ENCODE assay signal across 13 mouse cellular contexts in the genomic region with DNA sequence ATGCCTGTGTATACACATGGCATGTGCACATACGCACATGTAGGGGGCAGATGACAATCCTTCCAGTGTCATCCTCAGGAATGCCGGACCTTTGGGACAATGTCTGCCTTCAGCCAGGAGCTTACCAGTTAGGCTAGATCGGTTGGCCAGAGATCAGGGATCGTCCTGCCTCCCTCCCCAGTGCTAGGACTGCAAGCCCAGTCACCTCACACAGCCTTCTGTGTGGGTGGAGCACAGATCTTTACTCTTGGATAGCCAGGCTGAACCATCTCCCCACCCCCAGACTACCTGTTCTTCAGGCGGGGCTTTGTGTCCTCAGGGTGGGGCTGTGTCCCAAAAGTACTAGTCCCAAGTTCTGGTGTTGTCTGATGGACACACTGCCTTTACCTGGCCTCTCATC. TPM values are rescaled to one million over a fixed set of nuclear protein-coding genes. Genes with fewer than 3 reads are reported as not detected.
DNase-seq lines count a peak whose midpoint lies in the region; ATAC-seq lines count a peak whose summit lies in the region.
"Had no signal": no experiment of that assay in that cellular context is flagged by ENCODE, and none has a peak within 500 bp of the region (broad histone marks: within the 10 kb centered on the region; RNA-seq: fewer than 3 reads in every experiment).

No protein-coding gene starts in this region.

- peaks cover 36% of the 10 kb centered on the region for H3K4me1 ChIP-seq in kidney, embryonic 15.5 days
- H3K4me1 ChIP-seq in embryonic facial prominence, embryonic 10.5 days: peaks cover 70% of the 10 kb centered on the region
- H3K4me1 ChIP-seq in limb, embryonic 12.5 days (replicated peaks): peaks cover 60% of the 10 kb centered on the region

- no peak for ATAC-seq in kidney, embryonic 15.5 days (replicated peaks; ENCODE audit: low FRiP score)
- ATAC-seq in limb, embryonic 12.5 days (ENCODE audit: insufficient number of reproducible peaks, insufficient read depth, low FRiP score, low TSS enrichment, low read depth): no peak
- no peak for ATAC-seq in granulocyte monocyte progenitor cell, adult 5-6 weeks (replicated peaks; ENCODE audit: poor library complexity, severe bottlenecking)

- H3K36me3 ChIP-seq in kidney, embryonic 15.5 days: no peaks in the 10 kb centered on the region
- no peaks in the 10 kb centered on the region for H3K36me3 ChIP-seq in embryonic facial prominence, embryonic 10.5 days (replicated peaks)
- H3K36me3 ChIP-seq in limb, embryonic 12.5 days: no peaks in the 10 kb centered on the region
- H3K36me3 ChIP-seq: G1E; midbrain, embryonic 12.5 days had no signal

- 51% methylated on average over 5 of the region's 5 CpGs for WGBS in kidney, embryonic 15.5 days
- 58% methylated on average over 5 of the region's 5 CpGs for WGBS in embryonic facial prominence, embryonic 10.5 days
- 57% methylated on average over 5 of the region's 5 CpGs for WGBS in limb, embryonic 12.5 days

- H3K4me3 ChIP-seq in kidney, embryonic 15.5 days (replicated peaks): no peak overlapping the region
- H3K4me3 ChIP-seq in embryonic facial prominence, embryonic 10.5 days: no peak overlapping the region
- H3K4me3 ChIP-seq in limb, embryonic 12.5 days (replicated peaks): no peak overlapping the region
- H3K4me3 ChIP-seq: midbrain, embryonic 12.5 days had no signal

- no peaks in the 10 kb centered on the region for H3K27me3 ChIP-seq in kidney, embryonic 15.5 days
- no peaks in the 10 kb centered on the region for H3K27me3 ChIP-seq in embryonic facial prominence, embryonic 10.5 days (replicated peaks; ENCODE audit: low read depth, poor library complexity, severe bottlenecking)
- no peaks in the 10 kb centered on the region for H3K27me3 ChIP-seq in limb, embryonic 12.5 days
- H3K27me3 ChIP-seq: midbrain, embryonic 12.5 days had no signal

- H3K9me3 ChIP-seq in kidney, embryonic 15.5 days (replicated peaks): no peaks in the 10 kb centered on the region
- no peaks in the 10 kb centered on the region for H3K9me3 ChIP-seq in embryonic facial prominence, embryonic 10.5 days
- H3K9me3 ChIP-seq in limb, embryonic 12.5 days: no peaks in the 10 kb centered on the region
- H3K9me3 ChIP-seq: G1E; midbrain, embryonic 12.5 days had no signal

- DNase-seq in kidney, postnatal 25 days: no peak
- peak; percentile 44 for DNase-seq in MN1 (ENCODE audit: low spot score)
- no peak for DNase-seq in embryonic facial prominence, embryonic 10.5 days (ENCODE audit: low spot score)
- no peak for DNase-seq in thymus, postnatal 25 days
- DNase-seq in cerebellum, postnatal 25 days: no peak
- DNase-seq: layer of hippocampus, adult 9-11 months; thymus, postnatal 36 days had no signal

- H3K4me2 ChIP-seq in kidney, embryonic 15.5 days: no peak overlapping the region
- no peak overlapping the region for H3K4me2 ChIP-seq in limb, embryonic 12.5 days
- H3K4me2 ChIP-seq: midbrain, embryonic 12.5 days had no signal

- H3K9ac ChIP-seq in kidney, embryonic 15.5 days: no peak overlapping the region
- no peak overlapping the region for H3K9ac ChIP-seq in limb, embryonic 12.5 days (replicated peaks)

- H3K27ac ChIP-seq in kidney, embryonic 15.5 days: peak overlapping the region; percentile 11; the same call in 1 of the 2 replicates
- peak overlapping the region; percentile 87 for H3K27ac ChIP-seq in embryonic facial prominence, embryonic 10.5 days (replicated peaks)
- H3K27ac ChIP-seq in limb, embryonic 12.5 days: peak overlapping the region; percentile 94

RNA-seq across cellular contexts. Expression of a gene that starts 13.6 kb away (rescaled TPM):
- polyA plus RNA-seq in kidney, embryonic 15.5 days (2015; fragmentation: Nextera tagmentation; extraction: Ambion mirVana): 0.63 and 0.81 TPM in 2 replicates
- 0.16 and 0.21 TPM in 2 replicates for polyA plus RNA-seq in embryonic facial prominence, embryonic 10.5 days (2016; fragmentation: Nextera tagmentation; extraction: Ambion mirVana)
- polyA plus RNA-seq in limb, embryonic 12.5 days (2016; fragmentation: Nextera tagmentation; extraction: Ambion mirVana): 0.26 and 0.36 TPM in 2 replicates
- not detected in 2 replicates for total RNA-seq in granulocyte monocyte progenitor cell, adult 5-6 weeks (2014; fragmentation: Nextera tagmentation)
- 0.99 and 2.4 TPM in 2 replicates for total RNA-seq in granulocyte monocyte progenitor cell, adult 5-6 weeks (2017)
- total RNA-seq: gastrocnemius, adult 8-10 months had no signal
- polyA plus RNA-seq: G1E had no signal

RNA-seq across cellular contexts. Expression of a gene that starts 38.0 kb away (rescaled TPM):
- polyA plus RNA-seq in kidney, embryonic 15.5 days (2015; fragmentation: Nextera tagmentation; extraction: Ambion mirVana): 35.1 and 35.8 TPM in 2 replicates
- polyA plus RNA-seq in embryonic facial prominence, embryonic 10.5 days (2016; fragmentation: Nextera tagmentation; extraction: Ambion mirVana): 31.0 and 32.1 TPM in 2 replicates
- 25.8 and 31.7 TPM in 2 replicates for polyA plus RNA-seq in limb, embryonic 12.5 days (2016; fragmentation: Nextera tagmentation; extraction: Ambion mirVana)
- 15.1 and 25.0 TPM in 2 replicates for total RNA-seq in granulocyte monocyte progenitor cell, adult 5-6 weeks (2014; fragmentation: Nextera tagmentation)
- total RNA-seq in granulocyte monocyte progenitor cell, adult 5-6 weeks (2017): 17.5 and 17.6 TPM in 2 replicates

RNA-seq across cellular contexts. Expression of a gene that starts 50.7 kb away (rescaled TPM):
- 7.4 and 10.1 TPM in 2 replicates for polyA plus RNA-seq in kidney, embryonic 15.5 days (2015; fragmentation: Nextera tagmentation; extraction: Ambion mirVana)
- polyA plus RNA-seq in embryonic facial prominence, embryonic 10.5 days (2016; fragmentation: Nextera tagmentation; extraction: Ambion mirVana): 11.5 and 11.6 TPM in 2 replicates
- 13.2 and 14.5 TPM in 2 replicates for polyA plus RNA-seq in limb, embryonic 12.5 days (2016; fragmentation: Nextera tagmentation; extraction: Ambion mirVana)
- total RNA-seq in granulocyte monocyte progenitor cell, adult 5-6 weeks (2014; fragmentation: Nextera tagmentation): 1.3 and 4.7 TPM in 2 replicates
- 0.26 and 0.93 TPM in 2 replicates for total RNA-seq in granulocyte monocyte progenitor cell, adult 5-6 weeks (2017)

Comparison
In these comparisons a context has a peak if more than half of its experiments do, and no peak if none do; other contexts are left out.
1. H3K27ac ChIP-seq: peak in every context shown above with its lines; median percentile 94 in limb, embryonic 12.5 days; 87 in embryonic facial prominence, embryonic 10.5 days; 11 in kidney, embryonic 15.5 days.